Mouse (Mus musculus): ENCODE measurements around the gene Gemin2. TPM values are rescaled to one million over a fixed set of nuclear protein-coding genes. Genes with fewer than 3 reads are reported as not detected.
"Not testable (repeated sequence)": the region's sequence is repeated elsewhere in the genome, so short reads cannot be mapped to it uniquely, and the experiment has no call there.

The Gemin2 gene
- polyA plus RNA-seq, 1 experiment from 2014 or later: 11.9 TPM

DNA sequence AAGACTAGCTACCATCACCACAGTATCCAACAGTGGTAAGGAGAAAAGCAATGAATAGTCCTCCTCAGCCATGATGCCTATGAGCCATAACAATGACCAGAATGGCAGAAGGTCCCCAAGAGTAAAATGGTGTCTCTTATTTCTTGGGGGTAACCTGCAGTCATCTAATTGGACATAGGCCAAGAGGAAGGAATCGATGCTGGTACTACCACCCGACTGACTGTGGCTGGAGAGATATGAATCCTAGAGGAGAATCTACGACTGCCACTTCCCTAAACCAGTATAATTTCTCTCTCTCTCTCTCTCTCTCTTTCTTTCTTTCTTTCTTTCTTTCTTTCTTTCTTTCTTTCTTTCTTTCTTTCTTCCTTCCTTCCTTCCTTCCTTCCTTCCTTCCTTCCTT lies 39.3 kb downstream of the Gemin2 start:
- H3K9ac ChIP-seq (replicated peaks; ENCODE audit: low read depth, low read length): no peak overlapping the region
- no peaks in the 10 kb centered on the region for H3K9me3 ChIP-seq (ENCODE audit: control insufficient read depth, low read length)
- no peak overlapping the region for H3K4me3 ChIP-seq (ENCODE audit: low read depth, low read length)
- H3K27ac ChIP-seq (ENCODE audit: low read depth, low read length): no peak overlapping the region
- H3K36me3 ChIP-seq (ENCODE audit: control insufficient read depth, insufficient read depth, low read length): no peaks in the 10 kb centered on the region
- H3K27me3 ChIP-seq (ENCODE audit: control insufficient read depth, insufficient read depth, low read length): no peaks in the 10 kb centered on the region
- WGBS: 89% methylated on average over 3 of the region's 3 CpGs
- no peak overlapping the region for H3K4me2 ChIP-seq (ENCODE audit: low read depth, low read length)
- no peak for ATAC-seq (ENCODE audit: low read depth)
- no peaks in the 10 kb centered on the region for H3K4me1 ChIP-seq (ENCODE audit: control insufficient read depth, insufficient read depth, low read length)

GRCm38 (mm10) chr12:59053166-59053565 lies 40.0 kb downstream of the Gemin2 start:
- H3K27ac ChIP-seq (ENCODE audit: low read depth, low read length): no peak overlapping the region
- H3K9ac ChIP-seq (replicated peaks; ENCODE audit: low read depth, low read length): no peak overlapping the region
- no peaks in the 10 kb centered on the region for H3K4me1 ChIP-seq (ENCODE audit: control insufficient read depth, insufficient read depth, low read length)
- ATAC-seq (ENCODE audit: low read depth): no peak
- H3K4me2 ChIP-seq (ENCODE audit: low read depth, low read length): no peak overlapping the region
- H3K27me3 ChIP-seq (ENCODE audit: control insufficient read depth, insufficient read depth, low read length): no peaks in the 10 kb centered on the region
- H3K9me3 ChIP-seq (ENCODE audit: control insufficient read depth, low read length): no peaks in the 10 kb centered on the region
- WGBS: 94% methylated on average over 5 of the region's 5 CpGs
- H3K4me3 ChIP-seq (ENCODE audit: low read depth, low read length): no peak overlapping the region
- H3K36me3 ChIP-seq (ENCODE audit: control insufficient read depth, insufficient read depth, low read length): no peaks in the 10 kb centered on the region

GRCm38 (mm10) chr12:59053976-59054375 lies 40.8 kb downstream of the Gemin2 start:
- H3K4me3 ChIP-seq (ENCODE audit: low read depth, low read length): no peak overlapping the region
- H3K27me3 ChIP-seq (ENCODE audit: control insufficient read depth, insufficient read depth, low read length): no peaks in the 10 kb centered on the region
- no peak overlapping the region for H3K9ac ChIP-seq (replicated peaks; ENCODE audit: low read depth, low read length)
- no peak overlapping the region for H3K4me2 ChIP-seq (ENCODE audit: low read depth, low read length)
- no peak for ATAC-seq (ENCODE audit: low read depth)
- no peak overlapping the region for H3K27ac ChIP-seq (ENCODE audit: low read depth, low read length)
- no peaks in the 10 kb centered on the region for H3K36me3 ChIP-seq (ENCODE audit: control insufficient read depth, insufficient read depth, low read length)
- no peaks in the 10 kb centered on the region for H3K9me3 ChIP-seq (ENCODE audit: control insufficient read depth, low read length)
- peaks cover 3% of the 10 kb centered on the region; the same call in 1 of the 2 replicates for H3K4me1 ChIP-seq (ENCODE audit: control insufficient read depth, insufficient read depth, low read length)

- Histone ChIP-seq H3K27ac (ENCODE audit: low read depth, low read length) (no peak overlapping the region), H3K9me3 (ENCODE audit: control insufficient read depth, low read length) (no peaks in the 10 kb centered on the region), H3K4me3 (ENCODE audit: low read depth, low read length) (no peak overlapping the region), H3K27me3 (ENCODE audit: control insufficient read depth, insufficient read depth, low read length) (no peaks in the 10 kb centered on the region), H3K9ac (replicated peaks; ENCODE audit: low read depth, low read length) (no peak overlapping the region), H3K4me1 (ENCODE audit: control insufficient read depth, insufficient read depth, low read length) (peaks cover 13% of the 10 kb centered on the region; the same call in 1 of the 2 replicates), H3K4me2 (ENCODE audit: low read depth, low read length) (no peak overlapping the region), H3K36me3 (ENCODE audit: control insufficient read depth, insufficient read depth, low read length) (no peaks in the 10 kb centered on the region)
- 90% methylated on average over 4 of the region's 4 CpGs for WGBS
- no peak for ATAC-seq (ENCODE audit: low read depth)
Observed at GRCm38 (mm10) chr12:59055196-59055850, 42.1 kb downstream of the Gemin2 start.

GRCm38 (mm10) chr12:59056222-59056621 lies 43.0 kb downstream of the Gemin2 start:
- Histone ChIP-seq H3K36me3 (ENCODE audit: control insufficient read depth, insufficient read depth, low read length) (no peaks in the 10 kb centered on the region), H3K9ac (replicated peaks; ENCODE audit: low read depth, low read length) (no peak overlapping the region)
- no peak for ATAC-seq (ENCODE audit: low read depth)

DNA sequence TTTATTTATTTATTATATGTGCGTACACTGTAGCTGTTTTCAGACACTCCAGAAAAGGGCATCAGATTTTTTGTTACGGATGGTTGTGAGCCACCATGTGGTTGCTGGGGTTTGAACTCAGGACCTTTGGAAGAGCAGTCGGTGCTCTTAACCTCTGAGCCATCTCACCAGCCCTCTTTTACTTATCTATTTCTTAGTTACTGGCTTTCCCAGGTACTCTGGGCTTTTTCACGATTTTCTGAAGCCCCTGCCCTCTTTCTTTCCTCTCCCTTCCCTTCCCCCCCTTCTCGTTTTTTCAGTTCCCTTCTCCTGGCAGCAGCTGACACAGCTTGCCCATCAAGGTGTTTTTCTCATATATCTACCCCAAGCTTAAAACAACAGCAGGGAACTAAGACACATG lies 45.0 kb downstream of the Gemin2 start:
- not testable (repeated sequence) for H3K9ac ChIP-seq (replicated peaks; ENCODE audit: low read depth, low read length); ATAC-seq (ENCODE audit: low read depth); H3K27ac ChIP-seq (ENCODE audit: low read depth, low read length); H3K27me3 ChIP-seq (ENCODE audit: control insufficient read depth, insufficient read depth, low read length); H3K4me3 ChIP-seq (ENCODE audit: low read depth, low read length); H3K9me3 ChIP-seq (ENCODE audit: control insufficient read depth, low read length); H3K36me3 ChIP-seq (ENCODE audit: control insufficient read depth, insufficient read depth, low read length); H3K4me2 ChIP-seq (ENCODE audit: low read depth, low read length)
- H3K4me1 ChIP-seq (ENCODE audit: control insufficient read depth, insufficient read depth, low read length): peaks cover 13% of the 10 kb centered on the region; the same call in 1 of the 2 replicates
- 93% methylated on average over 5 of the region's 5 CpGs for WGBS

More at GRCm38 (mm10) chr12:59056222-59056621, 43.0 kb downstream of the Gemin2 start:
- Histone ChIP-seq H3K4me1 (ENCODE audit: control insufficient read depth, insufficient read depth, low read length) (peaks cover 13% of the 10 kb centered on the region; the same call in 1 of the 2 replicates), H3K27ac (ENCODE audit: low read depth, low read length) (no peak overlapping the region), H3K4me3 (ENCODE audit: low read depth, low read length) (no peak overlapping the region), H3K27me3 (ENCODE audit: control insufficient read depth, insufficient read depth, low read length) (no peaks in the 10 kb centered on the region), H3K9me3 (ENCODE audit: control insufficient read depth, low read length) (no peaks in the 10 kb centered on the region), H3K4me2 (ENCODE audit: low read depth, low read length) (no peak overlapping the region)
- WGBS: 97% methylated on average over 11 of the region's 11 CpGs

DNA sequence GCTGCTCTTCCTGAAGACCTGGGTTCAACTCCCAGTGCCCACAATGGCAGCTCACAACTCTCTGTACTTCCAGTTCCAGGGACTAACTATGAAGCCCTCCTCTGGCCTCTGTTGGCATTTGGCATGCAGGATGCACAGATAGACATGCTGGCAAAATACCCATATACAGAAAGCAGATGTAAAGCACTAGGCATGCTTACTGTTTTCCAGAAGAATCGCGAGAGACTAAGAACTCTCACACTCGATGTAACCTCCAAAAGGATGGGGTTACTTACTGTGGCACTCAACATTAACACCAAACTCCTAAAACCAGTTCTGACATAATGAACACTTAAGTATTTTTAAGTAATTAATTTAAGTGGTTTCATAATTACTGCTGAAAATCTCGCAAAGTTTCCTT lies 47.1 kb downstream of the Gemin2 start:
- H3K4me2 ChIP-seq (ENCODE audit: low read depth, low read length): peak overlapping the region; percentile 65
- H3K9ac ChIP-seq (replicated peaks; ENCODE audit: low read depth, low read length): peak overlapping the region; percentile 82
- peaks cover 13% of the 10 kb centered on the region; the same call in 1 of the 2 replicates for H3K4me1 ChIP-seq (ENCODE audit: control insufficient read depth, insufficient read depth, low read length)
- no peaks in the 10 kb centered on the region for H3K27me3 ChIP-seq (ENCODE audit: control insufficient read depth, insufficient read depth, low read length)
- no peaks in the 10 kb centered on the region for H3K36me3 ChIP-seq (ENCODE audit: control insufficient read depth, insufficient read depth, low read length)
- no peaks in the 10 kb centered on the region for H3K9me3 ChIP-seq (ENCODE audit: control insufficient read depth, low read length)
- H3K4me3 ChIP-seq (ENCODE audit: low read depth, low read length): peak overlapping the region; percentile 69
- WGBS: 72% methylated on average over 4 of the region's 4 CpGs
- no peak for ATAC-seq (ENCODE audit: low read depth)
- H3K27ac ChIP-seq (ENCODE audit: low read depth, low read length): peak overlapping the region; percentile 94; the same call in 1 of the 2 replicates

- peak within 1 kb of the TSS; percentile 69 for H3K4me3 ChIP-seq (ENCODE audit: low read depth, low read length)
- peak within 1 kb of the TSS; percentile 82 for H3K9ac ChIP-seq (replicated peaks; ENCODE audit: low read depth, low read length)
- H3K27ac ChIP-seq (ENCODE audit: low read depth, low read length): peak within 1 kb of the TSS; percentile 94
- H3K27me3 ChIP-seq (ENCODE audit: control insufficient read depth, insufficient read depth, low read length): no peaks in the 10 kb centered on the region
- peak; percentile 97 for ATAC-seq (ENCODE audit: low read depth)
- H3K4me2 ChIP-seq (ENCODE audit: low read depth, low read length): peak within 1 kb of the TSS; percentile 65
- no peaks in the 10 kb centered on the region for H3K9me3 ChIP-seq (ENCODE audit: control insufficient read depth, low read length)
- WGBS: under 1% methylated on average over 49 of the region's 49 CpGs
- peaks cover 13% of the 10 kb centered on the region; the same call in 1 of the 2 replicates for H3K4me1 ChIP-seq (ENCODE audit: control insufficient read depth, insufficient read depth, low read length)
- no peaks in the 10 kb centered on the region for H3K36me3 ChIP-seq (ENCODE audit: control insufficient read depth, insufficient read depth, low read length)
Observed at GRCm38 (mm10) chr12:59060993-59061595, 47.9 kb downstream of the Gemin2 start, which contains the start of gene Trappc6b. Gene Trappc6b (minus strand): TSS chr12:59061472.

- Histone ChIP-seq H3K9me3 (ENCODE audit: control insufficient read depth, low read length) (no peaks in the 10 kb centered on the region), H3K27me3 (ENCODE audit: control insufficient read depth, insufficient read depth, low read length) (no peaks in the 10 kb centered on the region), H3K4me3 (ENCODE audit: low read depth, low read length) (no peak overlapping the region), H3K4me2 (ENCODE audit: low read depth, low read length) (no peak overlapping the region), H3K27ac (ENCODE audit: low read depth, low read length) (no peak overlapping the region), H3K4me1 (ENCODE audit: control insufficient read depth, insufficient read depth, low read length) (peaks cover 9% of the 10 kb centered on the region), H3K36me3 (ENCODE audit: control insufficient read depth, insufficient read depth, low read length) (peaks cover 8% of the 10 kb centered on the region; the same call in 1 of the 2 replicates), H3K9ac (replicated peaks; ENCODE audit: low read depth, low read length) (no peak overlapping the region)
- WGBS: 86% methylated on average over 8 of the region's 8 CpGs
- no peak for ATAC-seq (ENCODE audit: low read depth)
Observed at GRCm38 (mm10) chr12:59064837-59065236, 51.6 kb downstream of the Gemin2 start.
